Mouse (Mus musculus) ES-Bruce4 (cell line): Measurements from ENCODE around the gene Cd3e. TPM values are rescaled to one million over a fixed set of nuclear protein-coding genes. Genes with fewer than 3 reads are reported as not detected.

Experiments
- H3K27ac ChIP-seq: 2 replicates; pipeline ENCODE4 v1.5.1; 2012; ENCODE audit warnings: low read length, inconsistent platforms; ENCODE audit not compliant: insufficient read depth
- H3K27me3 ChIP-seq: 2 replicates; pipeline ENCODE4 v1.6.1; 2012; ENCODE audit warnings: mild to moderate bottlenecking, low read length, inconsistent platforms; ENCODE audit not compliant: control insufficient read depth, poor library complexity, insufficient read depth, severe bottlenecking
- H3K36me3 ChIP-seq: 2 replicates; pipeline ENCODE4 v1.6.1; 2012; ENCODE audit warnings: inconsistent platforms, mild to moderate bottlenecking, low read length, moderate library complexity; ENCODE audit not compliant: control insufficient read depth, poor library complexity, insufficient read depth, severe bottlenecking
- H3K4me1 ChIP-seq: one replicate; pipeline ENCODE4 v1.8.1; 2011; ENCODE audit warnings: low read length; ENCODE audit not compliant: control insufficient read depth, insufficient read depth
- H3K4me3 ChIP-seq: 2 replicates; pipeline ENCODE4 v1.5.1; 2011; ENCODE audit warnings: low read depth, mild to moderate bottlenecking, low read length
- H3K9ac ChIP-seq: 2 replicates; pipeline ENCODE4 v1.6.1; 2012; ENCODE audit warnings: low read depth, mild to moderate bottlenecking, inconsistent platforms; ENCODE audit not compliant: poor library complexity, severe bottlenecking
- H3K9me3 ChIP-seq: replicated peaks from 2 replicates; pipeline ENCODE4 v1.6.1; 2012; ENCODE audit warnings: mild to moderate bottlenecking, low read length, inconsistent platforms; ENCODE audit not compliant: control insufficient read depth, poor library complexity, insufficient read depth, severe bottlenecking
- CTCF ChIP-seq: IDR thresholded peaks from one replicate; pipeline ENCODE4 v1.8.1; 2011; ENCODE audit warnings: low read depth, low read length
- EP300 ChIP-seq: IDR thresholded peaks from 2 replicates; pipeline ENCODE4 v1.6.1; 2011; ENCODE audit warnings: low read depth, low read length; ENCODE audit not compliant: insufficient read depth
- POLR2A ChIP-seq: IDR thresholded peaks from one replicate; pipeline ENCODE4 v1.8.1; 2011; ENCODE audit warnings: low read length; ENCODE audit not compliant: insufficient read depth
- polyA plus RNA-seq: library from polyadenylated mRNA; stranded (reverse); fragments of >200 nt; gene quantifications from 2 replicates; pipeline ENCODE4 v1.2.4, GENCODE M21; 2011; ENCODE audit warnings: low read depth; ENCODE audit not compliant: missing spikeins, insufficient read depth, insufficient read length

Cd3e gene
- polyA plus RNA-seq, 1 experiment: not detected

DNA sequence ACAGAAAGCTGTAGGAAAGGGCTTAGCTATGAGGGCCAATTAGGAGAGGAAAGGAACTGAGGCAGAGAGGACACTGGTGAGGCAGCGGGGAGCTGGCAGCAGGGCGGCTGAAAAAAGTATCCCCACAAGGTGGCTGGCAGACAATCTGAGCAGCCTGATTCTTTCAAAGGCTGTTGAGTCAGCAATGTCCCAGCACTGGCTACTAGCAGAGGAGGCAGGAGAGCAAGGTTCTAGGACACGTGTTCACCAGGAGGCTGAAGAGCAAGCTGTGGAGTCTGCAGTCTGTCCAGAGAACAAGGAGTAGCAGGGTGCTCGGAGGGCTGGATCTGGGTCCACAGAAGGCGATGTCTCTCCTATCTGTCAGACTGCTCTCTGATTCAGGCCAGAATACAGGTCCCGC, 10.3 kb downstream of the Cd3e start:
- Histone ChIP-seq H3K27me3 (no peaks in the 10 kb centered on the region; the same call in 1 of the 2 replicates), H3K9ac (no peak overlapping the region), H3K4me1 (no peaks in the 10 kb centered on the region), H3K36me3 (no peaks in the 10 kb centered on the region), H3K4me3 (no peak overlapping the region), H3K9me3 (no peaks in the 10 kb centered on the region), H3K27ac (no peak overlapping the region)
- no peak for TF ChIP-seq POLR2A

DNA sequence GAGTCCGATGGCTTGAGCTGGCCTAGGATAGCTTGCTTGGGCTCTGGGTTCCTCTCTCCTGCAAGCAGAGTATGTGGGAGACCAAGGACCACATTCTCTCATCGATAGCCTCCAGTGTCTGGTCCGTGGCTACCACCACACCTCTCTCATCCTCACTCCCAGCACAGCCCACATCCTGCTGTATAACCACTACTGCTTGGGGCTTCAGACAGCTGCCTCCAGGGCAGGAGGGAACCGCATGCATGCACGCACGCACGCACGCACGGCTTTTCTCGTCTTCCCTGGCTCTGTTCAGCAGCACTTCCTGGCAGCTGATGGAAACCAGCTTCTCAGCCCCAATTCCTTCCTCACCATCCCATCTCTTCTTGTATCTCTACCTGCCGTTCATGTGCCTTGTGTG, 11.3 kb downstream of the Cd3e start:
- no peaks in the 10 kb centered on the region for H3K36me3 ChIP-seq
- no peaks in the 10 kb centered on the region for H3K4me1 ChIP-seq
- H3K27me3 ChIP-seq: no peaks in the 10 kb centered on the region; the same call in 1 of the 2 replicates
- H3K4me3 ChIP-seq: no peak overlapping the region
- H3K9me3 ChIP-seq: no peaks in the 10 kb centered on the region
- H3K27ac ChIP-seq: no peak overlapping the region
- no peak overlapping the region for H3K9ac ChIP-seq
- TF ChIP-seq POLR2A (no peak), CTCF (no peak), EP300 (no peak)

GRCm38 (mm10) chr9:44996590-44996989, 12.8 kb downstream of the Cd3e start:
- no peaks in the 10 kb centered on the region for H3K36me3 ChIP-seq
- no peak overlapping the region for H3K4me3 ChIP-seq
- H3K4me1 ChIP-seq: no peaks in the 10 kb centered on the region
- TF ChIP-seq EP300: no peak
- no peak for TF ChIP-seq CTCF
- no peak for TF ChIP-seq POLR2A
- H3K27me3 ChIP-seq: no peaks in the 10 kb centered on the region; the same call in 1 of the 2 replicates
- no peaks in the 10 kb centered on the region for H3K9me3 ChIP-seq
- H3K27ac ChIP-seq: no peak overlapping the region
- H3K9ac ChIP-seq: no peak overlapping the region

- Histone ChIP-seq H3K9me3 (no peaks in the 10 kb centered on the region), H3K4me1 (no peaks in the 10 kb centered on the region), H3K9ac (no peak overlapping the region), H3K27me3 (no peaks in the 10 kb centered on the region; the same call in 1 of the 2 replicates), H3K27ac (no peak overlapping the region), H3K4me3 (no peak overlapping the region), H3K36me3 (no peaks in the 10 kb centered on the region)
- TF ChIP-seq EP300 (no peak), POLR2A (no peak), CTCF (no peak)
Measured at GRCm38 (mm10) chr9:44994962-44995361, 14.5 kb downstream of the Cd3e start.

GRCm38 (mm10) chr9:44993268-44993667, 16.2 kb downstream of the Cd3e start:
- Histone ChIP-seq H3K27me3 (no peaks in the 10 kb centered on the region; the same call in 1 of the 2 replicates), H3K36me3 (no peaks in the 10 kb centered on the region), H3K4me1 (no peaks in the 10 kb centered on the region), H3K9me3 (no peaks in the 10 kb centered on the region), H3K9ac (no peak overlapping the region), H3K27ac (no peak overlapping the region), H3K4me3 (no peak overlapping the region)
- TF ChIP-seq EP300: no peak
- TF ChIP-seq CTCF: no peak
- no peak for TF ChIP-seq POLR2A

- no peaks in the 10 kb centered on the region for H3K4me1 ChIP-seq
- H3K9me3 ChIP-seq: no peaks in the 10 kb centered on the region
- no peaks in the 10 kb centered on the region for H3K36me3 ChIP-seq
- TF ChIP-seq CTCF: no peak
- TF ChIP-seq POLR2A: no peak
- no peak for TF ChIP-seq EP300
- no peak overlapping the region for H3K4me3 ChIP-seq
- H3K27ac ChIP-seq: no peak overlapping the region
- H3K9ac ChIP-seq: no peak overlapping the region
- no peaks in the 10 kb centered on the region; the same call in 1 of the 2 replicates for H3K27me3 ChIP-seq
Measured at GRCm38 (mm10) chr9:44992271-44992670, 17.2 kb downstream of the Cd3e start.
